Comparison of ENCODE assay signal across 22 mouse cellular contexts in genomic region chr7:75769909-75770308, GRCm38 (mm10).
"Had no signal": no experiment of that assay in that cellular context is flagged by ENCODE, and none has a peak within 500 bp of the region (broad histone marks: within the 10 kb centered on the region; RNA-seq: fewer than 3 reads in every experiment).

No protein-coding gene starts in this region.

- H3K4me2 ChIP-seq: heart, embryonic 11.5 days; hindbrain, embryonic 14.5 days; intestine, embryonic 15.5 days; limb, embryonic 12.5 days; liver, embryonic 12.5 days had no signal

- H3K9me3 ChIP-seq: intestine, embryonic 15.5 days; limb, embryonic 10.5 days; limb, embryonic 12.5 days; liver, embryonic 12.5 days had no signal

- ATAC-seq: hindbrain, embryonic 16.5 days; inflammation-experienced regulatory T-cells, adult 6 months; intestine, embryonic 15.5 days; intestine, postnatal 0 days; liver, embryonic 12.5 days had no signal

- H3K4me1 ChIP-seq: intestine, embryonic 15.5 days; limb, embryonic 10.5 days; limb, embryonic 12.5 days had no signal

- H3K4me3 ChIP-seq: intestine, embryonic 15.5 days; layer of hippocampus, adult 2 months; left cerebral cortex, adult 2 months; limb, embryonic 10.5 days; limb, embryonic 12.5 days; liver, embryonic 12.5 days had no signal

- DNase-seq: gastrocnemius, postnatal 14 days; gastrocnemius, postnatal 36 days; heart, adult 18-20 months; heart, postnatal 10 days; kidney, adult 18-20 months; kidney, adult 8-10 months; kidney, postnatal 10 days; kidney, postnatal 25 days; kidney, postnatal 4 days; liver had no signal

- H3K9ac ChIP-seq: hindbrain, embryonic 14.5 days; intestine, embryonic 15.5 days; limb, embryonic 12.5 days; liver, embryonic 12.5 days; liver, embryonic 14.5 days had no signal

- H3K27ac ChIP-seq: hindbrain, embryonic 14.5 days; intestine, embryonic 15.5 days; layer of hippocampus, adult 2 months; left cerebral cortex, adult 2 months; limb, embryonic 10.5 days; limb, embryonic 12.5 days; liver, embryonic 12.5 days; liver, embryonic 14.5 days had no signal

- H3K36me3 ChIP-seq: intestine, embryonic 15.5 days had no signal

- H3K27me3 ChIP-seq: intestine, embryonic 15.5 days; limb, embryonic 12.5 days; liver, embryonic 12.5 days had no signal
